In the genomic region with DNA sequence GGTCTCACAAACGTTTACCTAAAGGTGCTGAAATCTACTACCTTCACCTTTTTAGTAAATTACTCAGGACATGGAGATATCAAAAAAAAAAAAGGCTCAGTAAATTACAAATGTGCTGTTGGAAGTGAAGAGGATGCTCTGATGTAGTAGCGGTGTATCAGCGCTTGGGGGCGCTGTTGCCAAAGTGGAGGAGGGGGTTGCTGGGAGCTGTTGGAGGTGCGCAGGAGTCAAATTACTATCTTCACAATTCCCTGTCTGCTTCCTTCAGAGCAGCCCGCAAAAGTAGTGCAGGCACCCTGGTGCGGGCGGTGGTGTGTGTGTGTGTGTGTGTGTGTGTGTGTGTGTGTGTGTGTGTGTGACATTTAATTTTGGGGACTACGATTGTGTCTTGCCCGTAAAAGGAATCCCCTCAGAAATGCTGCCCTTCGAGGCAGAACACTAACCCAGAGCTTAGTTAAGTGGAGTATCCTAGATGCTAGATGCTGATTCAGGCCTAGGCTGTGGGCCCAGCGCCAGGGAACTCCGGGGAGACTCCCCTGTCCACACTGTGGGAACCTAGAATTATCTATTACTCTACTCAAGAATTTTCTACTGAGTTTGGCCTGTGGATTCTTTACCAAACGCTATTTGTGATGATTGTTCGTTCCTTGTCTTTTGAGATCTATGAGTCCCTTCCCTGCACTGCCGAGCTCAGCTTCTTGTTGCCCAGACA, we compare ENCODE assay signal across 8 mouse cellular contexts. TPM values are rescaled to one million over a fixed set of nuclear protein-coding genes. Genes with fewer than 3 reads are reported as not detected.
DNase-seq lines count a peak whose midpoint lies in the region; ATAC-seq and TF ChIP-seq lines count a peak whose summit lies in the region.

No protein-coding gene starts in this region.

- peak overlapping the region; percentile 53; the same call in 1 of the 2 replicates for H3K4me3 ChIP-seq in bone marrow macrophage, adult 2 months (ENCODE audit: insufficient read depth, low read length)
- H3K4me3 ChIP-seq in forebrain, embryonic 12.5 days (replicated peaks), result no peak overlapping the region
- H3K4me3 ChIP-seq in hindbrain, embryonic 10.5 days, result peak overlapping the region; percentile 52; the same call in 1 of the 2 replicates
- H3K4me3 ChIP-seq in midbrain, embryonic 13.5 days (replicated peaks), result peak overlapping the region; percentile 43; the same call in 1 of the 2 replicates

- H3K4me1 ChIP-seq in bone marrow macrophage, adult 2 months (ENCODE audit: control insufficient read depth, insufficient read depth, low read length), result peaks cover 9% of the 10 kb centered on the region
- 0 out of 2 replicates have a peak, but pooled peaks cover 3% of the 10 kb centered on the region for H3K4me1 ChIP-seq in forebrain, embryonic 12.5 days
- peaks cover 21% of the 10 kb centered on the region for H3K4me1 ChIP-seq in hindbrain, embryonic 10.5 days (replicated peaks)
- H3K4me1 ChIP-seq in midbrain, embryonic 13.5 days (replicated peaks), result peaks cover 9% of the 10 kb centered on the region

- peaks cover 21% of the 10 kb centered on the region; the same call in 1 of the 2 replicates for H3K27me3 ChIP-seq in forebrain, embryonic 12.5 days
- peaks cover 36% of the 10 kb centered on the region for H3K27me3 ChIP-seq in hindbrain, embryonic 10.5 days (ENCODE audit: insufficient read depth, poor library complexity, severe bottlenecking)
- peaks cover 12% of the 10 kb centered on the region; the same call in 1 of the 2 replicates for H3K27me3 ChIP-seq in midbrain, embryonic 13.5 days

- no peak overlapping the region for H3K9ac ChIP-seq in forebrain, embryonic 12.5 days
- no peak overlapping the region for H3K9ac ChIP-seq in midbrain, embryonic 13.5 days (replicated peaks)

- peak; percentile 44 for DNase-seq in ovary, postnatal 14 days (ENCODE audit: low spot score)
- no peak for DNase-seq in ovary, postnatal 10 days (ENCODE audit: low spot score)
- peak; percentile 67 for DNase-seq in hindbrain, embryonic 10.5 days (ENCODE audit: low spot score)
- DNase-seq in left cerebral cortex, postnatal 4 days, result peak; percentile 39
- peak; percentile 77 for DNase-seq in testis, postnatal 10 days (ENCODE audit: low spot score)

- H3K9me3 ChIP-seq in forebrain, embryonic 12.5 days, result no peaks in the 10 kb centered on the region
- H3K9me3 ChIP-seq in hindbrain, embryonic 10.5 days, result no peaks in the 10 kb centered on the region
- no peaks in the 10 kb centered on the region for H3K9me3 ChIP-seq in midbrain, embryonic 13.5 days

- intact Hi-C loops in left cerebral cortex, postnatal 4 days (cut with DNase I), result loop anchor here (5.0 kb wide), 1 partner anchor 183 kb away; no protein-coding TSS in a partner anchor

- peak; percentile 51; the same call in 1 of the 2 replicates for TF ChIP-seq CTCF in bone marrow macrophage, adult 2 months (IDR thresholded peaks at IDR 0.05; ENCODE audit: low read depth, low read length)

- no peaks in the 10 kb centered on the region for H3K36me3 ChIP-seq in forebrain, embryonic 12.5 days (replicated peaks)
- H3K36me3 ChIP-seq in hindbrain, embryonic 10.5 days, result no peaks in the 10 kb centered on the region
- H3K36me3 ChIP-seq in midbrain, embryonic 13.5 days, result no peaks in the 10 kb centered on the region

- WGBS in forebrain, embryonic 12.5 days, result 16% methylated on average over 16 of the region's 16 CpGs
- 16% methylated on average over 16 of the region's 16 CpGs for WGBS in hindbrain, embryonic 10.5 days
- WGBS in midbrain, embryonic 13.5 days, result 21% methylated on average over 16 of the region's 16 CpGs

- H3K27ac ChIP-seq in bone marrow macrophage, adult 2 months (ENCODE audit: insufficient read depth, low read depth, low read length), result no peak overlapping the region
- no peak overlapping the region for H3K27ac ChIP-seq in forebrain, embryonic 12.5 days
- H3K27ac ChIP-seq in hindbrain, embryonic 10.5 days, result no peak overlapping the region
- H3K27ac ChIP-seq in midbrain, embryonic 13.5 days, result no peak overlapping the region

- ATAC-seq in forebrain, embryonic 12.5 days (ENCODE audit: low FRiP score), result 0 out of 2 replicates have a peak, but pooled peaks have one; percentile 18
- ATAC-seq in midbrain, embryonic 13.5 days, result peak; percentile 46; the same call in 1 of the 2 replicates

- H3K4me2 ChIP-seq in forebrain, embryonic 12.5 days, result peak overlapping the region; percentile 68
- H3K4me2 ChIP-seq in midbrain, embryonic 13.5 days (replicated peaks), result peak overlapping the region; percentile 74

- TF ChIP-seq POLR2A in bone marrow macrophage, adult 2 months (IDR thresholded peaks at IDR 0.05; ENCODE audit: borderline replicate concordance, low read depth, low read length), result no peak

RNA-seq across cellular contexts. Expression of a gene that starts 2.4 kb away (rescaled TPM):
- not detected in 2 replicates for polyA plus RNA-seq in bone marrow macrophage, adult 2 months (2012; ENCODE audit: insufficient read depth, insufficient read length, missing spikeins)
- polyA plus RNA-seq in forebrain, embryonic 12.5 days (2016; fragmentation: Nextera tagmentation; extraction: Ambion mirVana), result 15.2 and 18.0 TPM in 2 replicates
- polyA plus RNA-seq in hindbrain, embryonic 10.5 days (2016; fragmentation: Nextera tagmentation; extraction: Ambion mirVana), result 12.5 and 17.2 TPM in 2 replicates
- 10 to 100 TPM in 1 of 2 experiments, 1 to 10 TPM in 1; 3.6 to 10.5 TPM for total RNA-seq in left cerebral cortex, postnatal 4 days (2021)
- polyA plus RNA-seq in midbrain, embryonic 13.5 days (2015; fragmentation: Nextera tagmentation; extraction: Ambion mirVana), result 17.5 and 21.9 TPM in 2 replicates

Comparison
In these comparisons a context has a peak if more than half of its experiments do, and no peak if none do; other contexts are left out.
1. RNA of a gene that starts 2.4 kb away (polyA plus RNA-seq): 17.5 to 21.9 TPM in midbrain, embryonic 13.5 days, 15.2 to 18.0 TPM in forebrain, embryonic 12.5 days and 12.5 to 17.2 TPM in hindbrain, embryonic 10.5 days; not detected in bone marrow macrophage, adult 2 months; every median in the first group is over 10 times any median in the second.